In the genomic region with DNA sequence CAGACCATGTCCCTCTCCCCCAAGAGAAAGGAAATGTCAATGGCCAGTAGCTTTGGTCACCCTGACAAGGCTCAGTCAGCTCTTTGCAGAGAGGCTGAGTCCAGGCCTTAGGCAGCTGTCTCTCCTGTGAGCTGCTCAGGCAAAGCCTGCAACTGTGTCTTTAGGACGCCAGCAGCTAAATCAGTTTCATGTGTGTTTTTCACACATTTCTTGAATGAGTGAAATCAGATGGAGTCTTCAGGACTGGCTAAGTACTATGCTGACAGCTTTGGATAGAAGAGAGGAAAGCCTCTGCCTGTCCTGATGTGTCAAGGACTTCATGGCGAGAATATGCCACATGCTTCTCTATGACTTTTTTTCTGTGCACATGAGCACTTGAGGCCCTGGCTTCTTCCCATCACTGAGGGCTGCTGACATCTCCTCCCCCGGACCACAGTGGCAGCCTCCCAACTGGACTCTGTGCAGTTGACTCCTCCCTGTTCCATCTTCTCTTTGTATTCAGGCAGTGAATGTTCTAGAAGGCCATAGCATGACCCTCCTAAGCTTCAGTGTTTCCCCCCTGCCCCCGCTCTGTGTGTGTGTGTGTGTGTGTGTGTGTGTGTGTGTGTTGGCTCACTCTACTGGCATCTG, we compare ENCODE assay signal across 15 mouse cellular contexts. TPM values are rescaled to one million over a fixed set of nuclear protein-coding genes. Genes with fewer than 3 reads are reported as not detected.
DNase-seq lines count a peak whose midpoint lies in the region; ATAC-seq lines count a peak whose summit lies in the region.
"Had no signal": no experiment of that assay in that cellular context is flagged by ENCODE, and none has a peak within 500 bp of the region (broad histone marks: within the 10 kb centered on the region; RNA-seq: fewer than 3 reads in every experiment).

No protein-coding gene starts in this region.

- no peaks in the 10 kb centered on the region for H3K36me3 ChIP-seq in limb, embryonic 13.5 days
- no peaks in the 10 kb centered on the region for H3K36me3 ChIP-seq in limb, embryonic 10.5 days
- H3K36me3 ChIP-seq in embryonic facial prominence, embryonic 15.5 days: no peaks in the 10 kb centered on the region
- H3K36me3 ChIP-seq: midbrain, embryonic 13.5 days had no signal

- H3K4me2 ChIP-seq in limb, embryonic 13.5 days (replicated peaks): no peak overlapping the region
- H3K4me2 ChIP-seq in embryonic facial prominence, embryonic 15.5 days (replicated peaks): no peak overlapping the region
- H3K4me2 ChIP-seq: forebrain, embryonic 13.5 days; midbrain, embryonic 13.5 days had no signal

- peak; percentile 32; the same call in 1 of the 2 replicates for ATAC-seq in limb, embryonic 13.5 days (ENCODE audit: low FRiP score, low read depth)
- peak; percentile 68; the same call in 1 of the 2 replicates for ATAC-seq in embryonic facial prominence, embryonic 15.5 days (ENCODE audit: insufficient number of reproducible peaks, low FRiP score, low TSS enrichment, low read depth)
- ATAC-seq: forebrain, embryonic 13.5 days; midbrain, embryonic 13.5 days; Patski had no signal

- 73% methylated on average over 4 of the region's 4 CpGs for WGBS in limb, embryonic 13.5 days
- 86% methylated on average over 4 of the region's 4 CpGs for WGBS in limb, embryonic 10.5 days
- WGBS in embryonic facial prominence, embryonic 15.5 days: 58% methylated on average over 4 of the region's 4 CpGs

- peaks cover 2% of the 10 kb centered on the region for H3K4me1 ChIP-seq in limb, embryonic 13.5 days
- H3K4me1 ChIP-seq in limb, embryonic 10.5 days: peaks cover 9% of the 10 kb centered on the region
- peaks cover 16% of the 10 kb centered on the region for H3K4me1 ChIP-seq in embryonic facial prominence, embryonic 15.5 days
- H3K4me1 ChIP-seq: forebrain, embryonic 13.5 days; midbrain, embryonic 13.5 days had no signal

- DNase-seq in gastrocnemius, postnatal 10 days: peak; percentile 44
- no peak for DNase-seq in gastrocnemius, postnatal 25 days
- no peak for DNase-seq in limb, embryonic 10.5 days (ENCODE audit: low spot score)
- DNase-seq in ovary, postnatal 14 days (ENCODE audit: low spot score): peak; percentile 61
- DNase-seq in layer of hippocampus, postnatal 36 days: no peak
- no peak for DNase-seq in MN1 (ENCODE audit: low spot score)
- DNase-seq: adrenal gland, postnatal 25 days; cerebellum, adult 11-12 months; embryo, embryonic 11 days; right cerebral cortex, postnatal 14 days had no signal

- no peaks in the 10 kb centered on the region for H3K9me3 ChIP-seq in limb, embryonic 13.5 days
- H3K9me3 ChIP-seq in limb, embryonic 10.5 days (replicated peaks): no peaks in the 10 kb centered on the region
- no peaks in the 10 kb centered on the region for H3K9me3 ChIP-seq in embryonic facial prominence, embryonic 15.5 days (replicated peaks)
- H3K9me3 ChIP-seq: forebrain, embryonic 13.5 days; midbrain, embryonic 13.5 days had no signal

- no peak overlapping the region for H3K9ac ChIP-seq in limb, embryonic 13.5 days
- no peak overlapping the region for H3K9ac ChIP-seq in embryonic facial prominence, embryonic 15.5 days
- H3K9ac ChIP-seq: forebrain, embryonic 13.5 days; midbrain, embryonic 13.5 days had no signal

- no peak overlapping the region for H3K4me3 ChIP-seq in limb, embryonic 13.5 days
- H3K4me3 ChIP-seq in limb, embryonic 10.5 days: no peak overlapping the region
- no peak overlapping the region for H3K4me3 ChIP-seq in embryonic facial prominence, embryonic 15.5 days (replicated peaks)
- H3K4me3 ChIP-seq: forebrain, embryonic 13.5 days; midbrain, embryonic 13.5 days had no signal

- no peaks in the 10 kb centered on the region for H3K27me3 ChIP-seq in limb, embryonic 13.5 days
- no peaks in the 10 kb centered on the region for H3K27me3 ChIP-seq in limb, embryonic 10.5 days (ENCODE audit: low read depth, poor library complexity, severe bottlenecking)
- no peaks in the 10 kb centered on the region for H3K27me3 ChIP-seq in embryonic facial prominence, embryonic 15.5 days
- H3K27me3 ChIP-seq: forebrain, embryonic 13.5 days; midbrain, embryonic 13.5 days; Patski had no signal

- H3K27ac ChIP-seq in limb, embryonic 13.5 days: no peak overlapping the region
- no peak overlapping the region for H3K27ac ChIP-seq in limb, embryonic 10.5 days
- H3K27ac ChIP-seq in embryonic facial prominence, embryonic 15.5 days (replicated peaks): peak overlapping the region; percentile 44
- H3K27ac ChIP-seq: forebrain, embryonic 13.5 days; midbrain, embryonic 13.5 days had no signal

RNA-seq across cellular contexts. Expression of a gene that starts 47.4 kb away (rescaled TPM):
- 10 to 100 TPM; 33.8 to 40.9 TPM for total RNA-seq in gastrocnemius, postnatal 10 days (2021)
- 10 to 100 TPM; 11.7 to 15.9 TPM for total RNA-seq in gastrocnemius, postnatal 25 days (2021)
- polyA plus RNA-seq in limb, embryonic 13.5 days (2015; fragmentation: Nextera tagmentation; extraction: Ambion mirVana): 74.0 and 75.0 TPM in 2 replicates
- polyA plus RNA-seq in limb, embryonic 10.5 days (2016; fragmentation: Nextera tagmentation; extraction: Ambion mirVana): 145 TPM in 2 replicates
- 64.7 and 71.3 TPM in 2 replicates for polyA plus RNA-seq in embryonic facial prominence, embryonic 15.5 days (2015; fragmentation: Nextera tagmentation; extraction: Ambion mirVana)
- 10 to 100 TPM; 50.2 to 57.2 TPM for total RNA-seq in layer of hippocampus, postnatal 36 days (2021)

RNA-seq across cellular contexts. Expression of a gene that starts 48.4 kb away (rescaled TPM):
- total RNA-seq in gastrocnemius, postnatal 10 days (2021): 1 to 10 TPM; 3.0 to 6.1 TPM
- total RNA-seq in gastrocnemius, postnatal 25 days (2021): under 1 TPM; 0.33 to 0.96 TPM
- polyA plus RNA-seq in limb, embryonic 13.5 days (2015; fragmentation: Nextera tagmentation; extraction: Ambion mirVana): 123 TPM in 2 replicates
- polyA plus RNA-seq in limb, embryonic 10.5 days (2016; fragmentation: Nextera tagmentation; extraction: Ambion mirVana): 47.7 and 64.4 TPM in 2 replicates
- polyA plus RNA-seq in embryonic facial prominence, embryonic 15.5 days (2015; fragmentation: Nextera tagmentation; extraction: Ambion mirVana): 131 and 137 TPM in 2 replicates
- 10 to 100 TPM; 45.4 to 47.9 TPM for total RNA-seq in layer of hippocampus, postnatal 36 days (2021)

Comparison
In these comparisons a context has a peak if more than half of its experiments do, and no peak if none do; other contexts are left out.
1. DNase-seq: peak in gastrocnemius, postnatal 10 days (single experiment) and ovary, postnatal 14 days (single experiment); none in gastrocnemius, postnatal 25 days (single experiment), limb, embryonic 10.5 days (single experiment), layer of hippocampus, postnatal 36 days (0 of 2) and MN1 (single experiment).
2. RNA of a gene that starts 48.4 kb away (total RNA-seq): 45.4 to 47.9 TPM in layer of hippocampus, postnatal 36 days; 3.0 to 6.1 TPM in gastrocnemius, postnatal 10 days and 0.33 to 0.96 TPM in gastrocnemius, postnatal 25 days; every median in the first group is over 4 times any median in the second.